Mouse (Mus musculus) heart, adult 2 months (tissue): Measurements from ENCODE around the gene Grin2c.

Source experiments
- CTCF ChIP-seq: fragments of 200-600 bp; IDR thresholded peaks from 2 replicates; pipeline ENCODE4 v1.8.1; 2022; ENCODE audit warnings: antibody characterized with exemption, mild to moderate bottlenecking, moderate library complexity
- POLR2A ChIP-seq: fragments of 200-500 bp; IDR thresholded peaks from 2 replicates; pipeline ENCODE4 v1.6.1; 2011; ENCODE audit warnings: mild to moderate bottlenecking, low read depth, low read length, control low read depth; ENCODE audit not compliant: insufficient read depth

DNA sequence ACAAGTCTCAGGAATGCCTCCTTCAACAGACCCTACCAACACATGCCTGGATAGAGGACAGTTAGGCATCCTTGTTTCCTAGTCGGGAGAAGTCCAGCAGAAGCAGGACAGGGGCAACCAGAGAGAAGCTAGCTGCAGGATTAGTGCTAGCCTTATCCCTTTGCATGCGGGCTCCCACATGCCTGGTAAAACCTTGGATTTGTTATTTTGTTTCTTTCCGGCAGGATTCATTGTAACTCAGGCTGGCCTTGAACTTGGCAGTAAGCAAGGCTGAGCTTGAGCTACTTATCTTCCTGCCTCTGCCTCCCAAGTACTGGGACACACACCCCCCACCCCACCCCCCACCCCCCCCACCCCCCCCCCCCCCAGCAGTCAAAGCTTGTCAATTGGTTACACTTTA, 15.8 kb downstream of the Grin2c start:
- TF ChIP-seq POLR2A, result no peak
- TF ChIP-seq CTCF, result no peak
